Mouse (Mus musculus) hindlimb bud, embryonic 11.5 days (tissue): ENCODE measurements around the gene Gm20883.
"Not testable (repeated sequence)": the region's sequence is repeated elsewhere in the genome, so short reads cannot be mapped to it uniquely, and the experiment has no call there.

ENCODE experiments used
- DNase-seq: peaks from one replicate; pipeline ENCODE4 v3.0.0-alpha.2; 2012; ENCODE audit warnings: low read depth, low spot score; ENCODE audit errors: extremely low spot score

Gene Gm20883

DNA sequence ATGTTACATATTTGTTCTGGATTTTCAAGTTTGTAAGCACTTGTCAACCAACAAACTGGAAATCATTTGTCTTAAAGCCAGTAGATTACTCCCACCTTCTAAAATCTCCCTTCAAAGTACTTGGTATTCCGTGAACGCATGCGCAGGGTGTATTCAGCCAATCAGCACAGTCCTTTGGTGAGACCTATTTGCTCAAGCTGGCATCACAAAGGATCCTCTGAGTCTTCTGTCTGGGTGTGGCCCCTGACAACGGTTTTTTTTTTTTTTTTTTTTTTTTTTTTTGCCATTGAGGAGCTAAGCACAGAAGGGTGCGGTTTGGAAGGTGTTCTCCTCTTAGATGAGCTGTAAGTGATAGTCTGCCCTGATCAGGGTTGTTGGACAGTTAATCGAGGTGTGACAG lies at the start of gene Gm20883:
TSS of gene Gm20883 (plus strand) at position 301 of the 400 bp plus-strand sequence.
- not testable (repeated sequence) for DNase-seq
